Mouse (Mus musculus) thymus, adult 2 months (tissue): Measurements from ENCODE around the gene Rtf2. TPM values are rescaled to one million over a fixed set of nuclear protein-coding genes. Genes with fewer than 3 reads are reported as not detected.

Experiments used
- DNase-seq: peaks from one replicate; pipeline ENCODE4 v3.0.0; 2021
- H3K27ac ChIP-seq: fragments of 200-500 bp; 2 replicates; pipeline ENCODE4 v1.5.1; 2012; ENCODE audit warnings: low read length, control low read depth; ENCODE audit not compliant: control insufficient read depth, insufficient read depth
- H3K27me3 ChIP-seq: fragments of 200-500 bp; 2 replicates; pipeline ENCODE4 v1.6.1; 2012; ENCODE audit warnings: mild to moderate bottlenecking, low read length, moderate library complexity, mixed read lengths; ENCODE audit not compliant: control insufficient read depth, insufficient read depth
- H3K36me3 ChIP-seq: fragments of 200-500 bp; 2 replicates; pipeline ENCODE4 v1.6.1; 2012; ENCODE audit warnings: mild to moderate bottlenecking, low read length, moderate library complexity; ENCODE audit not compliant: control insufficient read depth, insufficient read depth
- H3K4me1 ChIP-seq: fragments of 200-500 bp; replicated peaks from 2 replicates; pipeline ENCODE4 v1.6.1; 2012; ENCODE audit warnings: low read length; ENCODE audit not compliant: control insufficient read depth, insufficient read depth
- H3K4me3 ChIP-seq: fragments of 200-500 bp; 2 replicates; pipeline ENCODE4 v1.5.1; 2012; ENCODE audit warnings: mild to moderate bottlenecking, low read length, control low read depth, moderate library complexity; ENCODE audit not compliant: control insufficient read depth, insufficient read depth
- CTCF ChIP-seq: fragments of 200-500 bp; IDR thresholded peaks from 2 replicates; pipeline ENCODE4 v1.5.1; 2012; ENCODE audit warnings: mild to moderate bottlenecking, control low read depth, low read length, moderate library complexity, borderline replicate concordance; ENCODE audit not compliant: control insufficient read depth, poor library complexity, insufficient read depth; ENCODE audit errors: extremely low read depth
- POLR2A ChIP-seq: fragments of 200-500 bp; IDR thresholded peaks from 2 replicates; pipeline ENCODE4 v1.6.1; 2012; ENCODE audit warnings: mild to moderate bottlenecking, low read length, control low read depth, moderate library complexity; ENCODE audit not compliant: control insufficient read depth, poor library complexity, insufficient read depth; ENCODE audit errors: extremely low read depth
- WGBS: fragments of 180-500 bp; shearing (Covaris S2); methylation state at CpG from one replicate; pipeline ENCODE4 v1.1.7; 2018; 5-methylcytosine and 5-hydroxymethylcytosine counted together
- polyA plus RNA-seq: library from polyadenylated mRNA; depleted of rRNA; stranded (reverse); fragments of >200 nt; gene quantifications from 2 replicates; pipeline ENCODE4 v1.2.3, GENCODE M21; 2012

Rtf2 gene
- polyA plus RNA-seq, 1 experiment = 86.7 TPM

GRCm38 (mm10) chr2:172476707-172477260 is 36.4 kb downstream of the Rtf2 start:
- H3K4me1 ChIP-seq = peaks cover 15% of the 10 kb centered on the region
- TF ChIP-seq POLR2A (no peak), CTCF (no peak)
- WGBS = 39% methylated on average over 10 of the region's 10 CpGs
- H3K4me3 ChIP-seq = no peak overlapping the region
- no peak overlapping the region for H3K27ac ChIP-seq
- no peaks in the 10 kb centered on the region for H3K27me3 ChIP-seq
- DNase-seq = no peak
- no peaks in the 10 kb centered on the region for H3K36me3 ChIP-seq

GRCm38 (mm10) chr2:172477350-172477749 is 37.0 kb downstream of the Rtf2 start:
- no peak for TF ChIP-seq POLR2A
- no peak for TF ChIP-seq CTCF
- DNase-seq = no peak
- Histone ChIP-seq H3K27ac (no peak overlapping the region), H3K36me3 (no peaks in the 10 kb centered on the region), H3K27me3 (no peaks in the 10 kb centered on the region), H3K4me3 (no peak overlapping the region), H3K4me1 (peaks cover 20% of the 10 kb centered on the region)
- WGBS = 41% methylated on average over 3 of the region's 3 CpGs

- 8% methylated on average over 2 of the region's 2 CpGs for WGBS
- TF ChIP-seq POLR2A = no peak
- TF ChIP-seq CTCF = no peak
- H3K27me3 ChIP-seq = no peaks in the 10 kb centered on the region
- no peaks in the 10 kb centered on the region for H3K36me3 ChIP-seq
- H3K4me3 ChIP-seq = no peak overlapping the region
- DNase-seq = peak; percentile 49
- no peak overlapping the region for H3K27ac ChIP-seq
- peaks cover 20% of the 10 kb centered on the region for H3K4me1 ChIP-seq
Measured at GRCm38 (mm10) chr2:172477860-172478259, 37.5 kb downstream of the Rtf2 start.

GRCm38 (mm10) chr2:172480296-172480695 is 39.9 kb downstream of the Rtf2 start:
- Histone ChIP-seq H3K27me3 (no peaks in the 10 kb centered on the region), H3K4me3 (no peak overlapping the region), H3K27ac (no peak overlapping the region), H3K4me1 (peaks cover 20% of the 10 kb centered on the region), H3K36me3 (no peaks in the 10 kb centered on the region)
- TF ChIP-seq POLR2A = no peak
- TF ChIP-seq CTCF = no peak
- WGBS = 34% methylated on average over 7 of the region's 7 CpGs
- DNase-seq = peak; percentile 35

- TF ChIP-seq CTCF (no peak), POLR2A (no peak)
- WGBS = 42% methylated on average over 16 of the region's 16 CpGs
- Histone ChIP-seq H3K27ac (no peak overlapping the region; the same call in 1 of the 2 replicates), H3K36me3 (no peaks in the 10 kb centered on the region), H3K27me3 (no peaks in the 10 kb centered on the region), H3K4me3 (no peak overlapping the region), H3K4me1 (peaks cover 20% of the 10 kb centered on the region)
- peak; percentile 59 for DNase-seq
Measured at GRCm38 (mm10) chr2:172481654-172482385, 41.5 kb downstream of the Rtf2 start.

- WGBS = 91% methylated on average over 14 of the region's 14 CpGs
- H3K36me3 ChIP-seq = no peaks in the 10 kb centered on the region
- peaks cover 20% of the 10 kb centered on the region for H3K4me1 ChIP-seq
- no peak overlapping the region for H3K4me3 ChIP-seq
- no peak for DNase-seq
- H3K27ac ChIP-seq = no peak overlapping the region
- TF ChIP-seq POLR2A = no peak
- no peak for TF ChIP-seq CTCF
- no peaks in the 10 kb centered on the region for H3K27me3 ChIP-seq
Measured at GRCm38 (mm10) chr2:172483766-172484413, 43.5 kb downstream of the Rtf2 start.
